Mouse (Mus musculus): ENCODE results near the gene Dcaf10. TPM values are rescaled to one million over a fixed set of nuclear protein-coding genes. Genes with fewer than 3 reads are reported as not detected.

Gene Dcaf10
- polyA plus RNA-seq (2012; rRNA removed) = 17.8 and 21.7 TPM in 2 replicates

GRCm38 (mm10) chr4:45341669-45342249 is at the start of gene Dcaf10:
Gene Dcaf10 (plus strand): TSS chr4:45342101.
- H3K27ac ChIP-seq (ENCODE audit: control insufficient read depth, insufficient read depth, low read depth, low read length) = peak within 1 kb of the TSS; percentile 86
- no peaks in the 10 kb centered on the region for H3K27me3 ChIP-seq (ENCODE audit: control insufficient read depth, insufficient read depth, low read length)
- H3K36me3 ChIP-seq (ENCODE audit: control insufficient read depth, insufficient read depth, low read length) = no peaks in the 10 kb centered on the region
- H3K4me3 ChIP-seq (ENCODE audit: control insufficient read depth, low read depth, low read length) = peak within 1 kb of the TSS; percentile 90
- H3K4me1 ChIP-seq (ENCODE audit: control insufficient read depth, insufficient read depth, low read length) = peaks cover 4% of the 10 kb centered on the region; the same call in 1 of the 2 replicates
- TF ChIP-seq POLR2A (IDR thresholded peaks at IDR 0.05; ENCODE audit: control insufficient read depth, low read depth, low read length) (peak; percentile 68), CTCF (IDR thresholded peaks at IDR 0.05; ENCODE audit: control insufficient read depth, insufficient read depth, insufficient replicate concordance, low read depth, low read length) (no peak)

DNA sequence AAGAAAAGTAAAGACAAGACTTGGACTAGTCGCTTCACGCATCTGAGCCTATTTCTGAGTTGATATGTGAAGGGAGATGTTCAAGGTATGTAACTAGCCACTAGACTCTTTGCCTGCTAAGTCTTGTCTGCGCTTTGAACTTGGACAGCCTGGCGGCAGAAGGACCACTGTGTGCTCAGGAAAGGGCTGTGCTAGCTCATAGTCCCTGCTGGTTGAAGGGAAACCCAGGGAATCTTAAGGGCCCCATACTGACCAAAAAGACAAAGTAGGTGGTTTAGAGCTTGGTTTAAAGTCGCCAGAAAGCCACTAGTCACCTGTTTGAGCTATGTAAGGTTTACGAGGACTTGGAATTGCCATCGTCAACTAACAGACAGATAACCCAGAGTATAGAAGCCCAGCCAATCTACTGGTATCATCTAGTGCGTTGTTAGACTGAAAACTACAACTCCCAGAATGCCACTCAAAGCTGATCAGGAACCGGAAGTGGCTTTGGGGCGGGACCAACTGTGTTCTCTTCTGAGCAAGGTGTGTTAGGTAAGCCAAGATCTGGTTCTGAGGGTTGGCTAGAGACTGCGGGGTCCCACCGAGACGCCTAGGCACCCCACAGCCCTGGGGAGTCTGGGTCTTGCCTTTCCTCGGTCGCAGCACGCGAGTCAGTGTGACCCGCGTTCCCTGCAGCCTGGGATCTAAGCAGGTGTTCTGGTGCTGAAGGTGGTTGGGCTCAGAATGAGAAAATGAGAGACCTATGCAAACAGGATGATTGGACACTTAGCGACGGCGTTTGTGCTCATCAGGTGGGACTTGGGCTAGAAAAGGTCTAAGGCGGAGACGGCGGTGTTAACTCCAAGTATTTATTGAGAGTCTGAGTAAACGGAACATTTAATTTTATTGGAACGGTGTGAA is 45.0 kb upstream of the Dcaf10 start, which contains the start of gene Trmt10b:
Trmt10b (plus strand) TSS at position 466 of the 903 bp plus-strand sequence.
- peak within 1 kb of the TSS; percentile 100 for H3K4me3 ChIP-seq (ENCODE audit: control insufficient read depth, low read depth, low read length)
- no peaks in the 10 kb centered on the region for H3K27me3 ChIP-seq (ENCODE audit: control insufficient read depth, insufficient read depth, low read length)
- peak within 1 kb of the TSS; percentile 87 for H3K27ac ChIP-seq (ENCODE audit: control insufficient read depth, insufficient read depth, low read depth, low read length)
- TF ChIP-seq CTCF (IDR thresholded peaks at IDR 0.05; ENCODE audit: control insufficient read depth, insufficient read depth, insufficient replicate concordance, low read depth, low read length) (no peak), POLR2A (IDR thresholded peaks at IDR 0.05; ENCODE audit: control insufficient read depth, low read depth, low read length) (0 out of 2 replicates have a peak, but pooled peaks have one; percentile 30)
- peaks cover 1% of the 10 kb centered on the region; the same call in 1 of the 2 replicates for H3K36me3 ChIP-seq (ENCODE audit: control insufficient read depth, insufficient read depth, low read length)
- H3K4me1 ChIP-seq (ENCODE audit: control insufficient read depth, insufficient read depth, low read length) = peaks cover 4% of the 10 kb centered on the region

- Histone ChIP-seq H3K36me3 (ENCODE audit: control insufficient read depth, insufficient read depth, low read length) (peaks cover 1% of the 10 kb centered on the region; the same call in 1 of the 2 replicates), H3K27me3 (ENCODE audit: control insufficient read depth, insufficient read depth, low read length) (no peaks in the 10 kb centered on the region)
- TF ChIP-seq CTCF (IDR thresholded peaks at IDR 0.05; ENCODE audit: control insufficient read depth, insufficient read depth, insufficient replicate concordance, low read depth, low read length) (no peak), POLR2A (IDR thresholded peaks at IDR 0.05; ENCODE audit: control insufficient read depth, low read depth, low read length) (no peak)
These were observed 36.4 kb upstream of the Dcaf10 start for GRCm38 (mm10) chr4:45305536-45305935.

GRCm38 (mm10) chr4:45308046-45308445 is 33.9 kb upstream of the Dcaf10 start:
- no peaks in the 10 kb centered on the region; the same call in 1 of the 2 replicates for H3K36me3 ChIP-seq (ENCODE audit: control insufficient read depth, insufficient read depth, low read length)

More at GRCm38 (mm10) chr4:45305536-45305935, 36.4 kb upstream of the Dcaf10 start:
- H3K27ac ChIP-seq (ENCODE audit: control insufficient read depth, insufficient read depth, low read depth, low read length) = no peak overlapping the region
- no peak overlapping the region for H3K4me3 ChIP-seq (ENCODE audit: control insufficient read depth, low read depth, low read length)
- H3K4me1 ChIP-seq (ENCODE audit: control insufficient read depth, insufficient read depth, low read length) = no peaks in the 10 kb centered on the region

DNA sequence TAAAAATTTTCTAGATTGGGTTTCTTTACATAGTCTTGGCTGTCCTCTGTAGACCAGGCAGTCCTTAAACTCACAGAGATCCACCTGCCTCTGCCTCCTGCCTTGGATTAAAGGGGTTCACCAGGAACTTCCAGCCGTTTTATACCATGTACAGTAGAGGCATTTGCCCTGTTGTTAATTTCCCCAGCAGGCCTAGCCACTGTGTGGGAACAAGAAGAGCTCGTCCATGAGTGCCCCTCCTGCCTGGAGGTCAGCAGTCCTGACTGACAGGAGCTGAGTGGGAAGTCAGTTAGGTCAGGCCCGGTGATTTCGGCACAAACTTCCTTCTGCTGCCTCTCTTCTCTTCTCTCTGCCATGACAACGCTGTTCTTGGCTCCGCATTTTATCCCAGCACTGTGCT is 33.3 kb upstream of the Dcaf10 start:
- no peaks in the 10 kb centered on the region for H3K27me3 ChIP-seq (ENCODE audit: control insufficient read depth, insufficient read depth, low read length)
- no peaks in the 10 kb centered on the region for H3K4me1 ChIP-seq (ENCODE audit: control insufficient read depth, insufficient read depth, low read length)
- H3K27ac ChIP-seq (ENCODE audit: control insufficient read depth, insufficient read depth, low read depth, low read length) = no peak overlapping the region
- no peak overlapping the region for H3K4me3 ChIP-seq (ENCODE audit: control insufficient read depth, low read depth, low read length)
- no peak for TF ChIP-seq CTCF (IDR thresholded peaks at IDR 0.05; ENCODE audit: control insufficient read depth, insufficient read depth, insufficient replicate concordance, low read depth, low read length)
- TF ChIP-seq POLR2A (IDR thresholded peaks at IDR 0.05; ENCODE audit: control insufficient read depth, low read depth, low read length) = no peak
- no peaks in the 10 kb centered on the region; the same call in 1 of the 2 replicates for H3K36me3 ChIP-seq (ENCODE audit: control insufficient read depth, insufficient read depth, low read length)

More at GRCm38 (mm10) chr4:45308046-45308445, 33.9 kb upstream of the Dcaf10 start:
- H3K27ac ChIP-seq (ENCODE audit: control insufficient read depth, insufficient read depth, low read depth, low read length) = no peak overlapping the region
- H3K4me3 ChIP-seq (ENCODE audit: control insufficient read depth, low read depth, low read length) = no peak overlapping the region
- H3K4me1 ChIP-seq (ENCODE audit: control insufficient read depth, insufficient read depth, low read length) = no peaks in the 10 kb centered on the region
- peak; percentile 46; the same call in 1 of the 2 replicates for TF ChIP-seq CTCF (IDR thresholded peaks at IDR 0.05; ENCODE audit: control insufficient read depth, insufficient read depth, insufficient replicate concordance, low read depth, low read length)
- no peak for TF ChIP-seq POLR2A (IDR thresholded peaks at IDR 0.05; ENCODE audit: control insufficient read depth, low read depth, low read length)
- H3K27me3 ChIP-seq (ENCODE audit: control insufficient read depth, insufficient read depth, low read length) = no peaks in the 10 kb centered on the region

DNA sequence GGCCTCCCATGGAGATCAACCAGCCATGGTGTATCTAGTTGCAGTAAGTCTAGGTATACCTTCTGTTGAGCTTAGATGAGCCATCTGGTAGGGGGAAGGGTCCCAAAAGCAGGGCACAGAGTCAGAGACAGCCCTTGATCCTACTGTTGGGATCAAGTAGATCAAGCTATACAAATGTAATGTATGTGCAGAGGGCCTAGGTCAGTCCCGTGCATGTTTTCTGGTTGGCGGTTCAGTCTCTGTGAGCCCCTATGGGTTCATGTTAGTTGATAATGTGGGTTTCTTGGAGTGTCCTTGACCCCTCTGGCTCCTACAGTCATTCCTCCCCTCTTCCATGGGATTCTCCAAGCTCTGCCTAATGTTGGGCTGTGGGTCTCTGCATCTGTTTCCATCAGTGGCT is 30.8 kb upstream of the Dcaf10 start:
- H3K27ac ChIP-seq (ENCODE audit: control insufficient read depth, insufficient read depth, low read depth, low read length) = no peak overlapping the region
- no peaks in the 10 kb centered on the region for H3K4me1 ChIP-seq (ENCODE audit: control insufficient read depth, insufficient read depth, low read length)
- TF ChIP-seq POLR2A (IDR thresholded peaks at IDR 0.05; ENCODE audit: control insufficient read depth, low read depth, low read length) (no peak), CTCF (IDR thresholded peaks at IDR 0.05; ENCODE audit: control insufficient read depth, insufficient read depth, insufficient replicate concordance, low read depth, low read length) (no peak)
- H3K4me3 ChIP-seq (ENCODE audit: control insufficient read depth, low read depth, low read length) = no peak overlapping the region
- no peaks in the 10 kb centered on the region; the same call in 1 of the 2 replicates for H3K36me3 ChIP-seq (ENCODE audit: control insufficient read depth, insufficient read depth, low read length)
- no peaks in the 10 kb centered on the region for H3K27me3 ChIP-seq (ENCODE audit: control insufficient read depth, insufficient read depth, low read length)

All from testis, adult 2 months (tissue).